Mouse (Mus musculus): ENCODE measurements around the gene Kxd1. TPM values are rescaled to one million over a fixed set of nuclear protein-coding genes. Genes with fewer than 3 reads are reported as not detected.

The Kxd1 gene
- total RNA-seq, 2 experiments from 2014 or later: 74.4 to 84.5 TPM

GRCm38 (mm10) chr8:70500386-70501301, 27.1 kb downstream of the Kxd1 start:
- peak; percentile 37 for ATAC-seq (replicated peaks; ENCODE audit: poor library complexity, severe bottlenecking)

DNA sequence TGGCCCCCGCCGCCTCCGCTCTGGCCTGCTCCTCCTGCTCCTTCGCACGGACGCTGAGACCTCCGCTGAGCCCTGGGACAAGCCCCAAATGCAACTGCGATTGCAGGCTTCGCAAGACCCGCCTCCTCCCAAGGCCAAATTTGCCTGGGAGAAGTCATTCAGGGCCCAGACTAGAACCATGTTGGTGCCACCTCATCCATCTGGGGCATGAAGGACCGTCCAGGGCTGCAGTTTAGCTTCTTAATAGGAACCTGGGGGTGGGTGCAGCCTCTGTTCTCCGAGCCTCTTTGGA, 32.0 kb downstream of the Kxd1 start:
- no peak for ATAC-seq (replicated peaks; ENCODE audit: poor library complexity, severe bottlenecking)

DNA sequence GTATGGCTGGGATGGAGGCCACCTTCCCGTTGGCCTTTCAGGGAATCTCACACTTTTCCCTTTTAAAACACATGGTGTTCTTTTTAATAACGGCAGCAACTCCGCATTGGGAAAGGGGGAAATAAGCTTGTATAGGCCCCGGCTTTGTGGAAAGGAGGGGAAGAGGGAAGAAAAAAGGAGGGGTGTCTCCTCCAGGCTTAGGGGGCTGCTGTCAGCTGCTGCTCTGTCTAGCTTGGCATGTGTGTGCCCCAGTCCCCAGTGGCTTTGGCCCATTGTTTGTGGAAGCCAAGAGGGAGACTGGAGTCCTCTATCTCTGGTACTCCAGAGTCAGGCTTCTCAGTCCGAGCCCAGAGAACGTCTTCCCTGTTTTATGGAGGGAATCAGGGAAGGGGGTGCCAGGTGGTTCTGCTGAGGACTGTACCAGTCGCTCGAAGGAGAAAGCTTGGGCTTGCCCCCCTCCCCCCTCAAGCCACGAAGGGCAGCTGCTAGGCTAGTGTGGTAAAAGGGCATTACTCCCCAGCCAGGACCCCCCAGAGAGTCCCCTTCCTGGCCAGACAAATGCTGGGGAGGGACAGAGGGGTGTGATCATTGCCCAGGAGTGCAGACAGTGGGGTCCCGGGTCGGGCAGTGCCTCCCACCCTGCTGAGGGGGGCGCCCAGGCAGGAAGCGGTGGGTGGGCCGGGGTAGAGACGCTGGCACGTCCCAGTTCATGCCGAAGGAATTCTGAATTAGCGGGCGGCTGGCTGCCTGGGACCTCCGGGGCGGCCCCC, 32.6 kb downstream of the Kxd1 start:
- ATAC-seq (replicated peaks; ENCODE audit: poor library complexity, severe bottlenecking): no peak

GRCm38 (mm10) chr8:70494416-70494945, 33.3 kb downstream of the Kxd1 start:
- peak; percentile 15; the same call in 1 of the 2 replicates for ATAC-seq (replicated peaks; ENCODE audit: poor library complexity, severe bottlenecking)

DNA sequence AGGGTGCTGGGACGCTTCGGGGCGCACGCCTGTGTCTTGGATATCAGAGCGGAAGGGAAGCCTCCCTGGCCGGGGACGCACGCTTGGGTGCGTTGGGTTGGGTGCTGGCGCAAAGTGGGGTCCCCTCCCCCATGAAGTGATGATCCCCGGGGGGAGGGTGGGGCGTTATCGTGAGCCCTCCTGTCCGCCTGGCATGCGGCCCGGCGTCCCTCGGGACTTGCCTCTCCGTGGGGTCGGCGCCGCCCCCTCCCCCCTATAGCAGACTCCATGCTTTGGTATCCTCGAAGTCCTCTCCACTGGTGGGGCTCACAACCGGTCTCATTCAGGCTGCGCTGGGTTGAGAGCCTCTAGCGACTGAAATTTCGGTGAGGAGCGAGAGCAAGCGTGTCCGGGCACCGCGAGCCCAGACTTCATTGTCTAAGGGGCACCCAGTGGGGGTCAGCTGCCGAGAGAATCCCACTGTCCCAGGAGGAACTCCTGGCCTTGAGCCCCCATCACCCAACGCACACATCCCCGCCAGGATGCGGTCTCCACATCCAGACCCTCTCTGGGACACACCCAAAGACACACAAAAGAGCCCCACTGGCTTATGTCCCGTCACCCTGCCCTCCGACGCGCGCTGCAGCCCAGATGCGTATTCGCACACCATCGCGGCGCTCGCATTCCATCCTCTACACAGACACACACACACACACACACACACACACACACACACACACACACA, 33.9 kb downstream of the Kxd1 start:
- ATAC-seq (replicated peaks; ENCODE audit: poor library complexity, severe bottlenecking): no peak

- no peak for ATAC-seq (replicated peaks; ENCODE audit: poor library complexity, severe bottlenecking)
These were observed 34.8 kb downstream of the Kxd1 start, which contains the start of gene Crlf1 for GRCm38 (mm10) chr8:70492664-70493640. Gene Crlf1, plus strand, starts transcription at chr8:70493158.

DNA sequence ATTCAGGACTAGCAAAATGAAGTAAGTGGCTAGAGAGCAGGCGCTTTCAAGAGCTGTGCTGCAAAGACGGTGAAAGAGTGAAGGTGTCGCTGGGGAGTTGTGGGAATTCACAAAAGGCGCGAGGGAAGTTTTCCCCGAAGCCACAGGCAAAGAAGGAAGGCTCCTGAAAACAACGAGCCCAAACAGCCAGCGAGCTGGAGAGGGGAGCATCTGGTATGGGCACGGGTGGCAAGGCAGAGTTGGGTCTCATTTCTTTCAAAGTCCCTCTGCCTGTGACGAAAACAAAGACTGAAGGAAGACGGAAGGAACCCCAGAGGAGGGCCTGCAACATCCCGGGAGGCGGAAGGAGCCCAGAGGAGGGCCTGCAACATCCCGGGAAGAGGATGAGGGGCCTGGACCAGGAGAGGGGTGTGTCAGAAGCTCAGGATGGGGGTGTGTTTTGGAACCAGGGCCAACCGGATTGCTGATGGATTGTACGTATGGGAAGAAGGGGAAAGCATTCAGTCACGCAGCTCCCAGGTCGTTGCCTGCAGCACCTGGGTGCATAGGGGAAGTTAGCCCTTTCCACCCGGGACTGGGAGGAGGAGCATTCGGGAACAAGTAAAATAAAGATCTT, 36.8 kb downstream of the Kxd1 start:
- no peak for ATAC-seq (replicated peaks; ENCODE audit: poor library complexity, severe bottlenecking)

DNA sequence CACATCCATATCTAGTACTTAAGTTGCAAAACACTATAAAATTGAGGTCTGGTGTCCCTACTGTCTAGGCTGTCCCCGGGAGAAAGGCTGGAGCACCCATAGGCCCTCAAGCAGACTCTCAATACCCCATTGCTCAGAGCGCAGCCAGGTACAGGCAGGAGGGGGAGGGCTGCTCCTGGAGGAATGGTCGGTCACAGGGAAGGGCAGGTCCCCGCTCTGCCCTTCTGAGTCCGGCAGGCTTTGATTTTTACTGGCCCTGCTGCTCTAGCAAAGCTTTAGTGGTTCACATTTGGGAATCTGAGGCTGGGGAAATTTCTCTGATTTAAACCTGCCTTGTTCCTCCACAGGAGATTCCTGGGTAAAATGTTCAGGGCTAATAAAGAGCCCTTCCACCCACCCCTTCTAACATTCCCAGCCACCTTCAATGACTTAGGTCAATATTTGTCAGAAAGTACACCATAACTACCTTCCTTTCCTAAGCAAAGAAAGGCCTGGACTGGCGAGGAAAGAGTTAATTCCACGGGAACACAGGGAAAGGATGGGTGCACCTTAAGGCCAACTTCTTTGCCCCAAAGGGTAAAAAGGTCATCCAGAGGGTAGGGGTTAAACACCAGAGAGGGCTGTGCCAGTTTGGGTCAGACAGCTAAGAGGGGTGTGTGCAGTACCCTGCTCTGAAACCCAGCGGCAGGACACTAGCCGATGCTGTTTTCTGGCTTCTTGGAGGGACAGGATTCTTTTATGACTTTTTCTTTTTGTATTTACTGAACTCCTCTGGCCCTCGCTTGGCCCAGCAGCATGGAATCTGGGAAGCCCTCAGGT, 37.5 kb downstream of the Kxd1 start:
- no peak for ATAC-seq (replicated peaks; ENCODE audit: poor library complexity, severe bottlenecking)

DNA sequence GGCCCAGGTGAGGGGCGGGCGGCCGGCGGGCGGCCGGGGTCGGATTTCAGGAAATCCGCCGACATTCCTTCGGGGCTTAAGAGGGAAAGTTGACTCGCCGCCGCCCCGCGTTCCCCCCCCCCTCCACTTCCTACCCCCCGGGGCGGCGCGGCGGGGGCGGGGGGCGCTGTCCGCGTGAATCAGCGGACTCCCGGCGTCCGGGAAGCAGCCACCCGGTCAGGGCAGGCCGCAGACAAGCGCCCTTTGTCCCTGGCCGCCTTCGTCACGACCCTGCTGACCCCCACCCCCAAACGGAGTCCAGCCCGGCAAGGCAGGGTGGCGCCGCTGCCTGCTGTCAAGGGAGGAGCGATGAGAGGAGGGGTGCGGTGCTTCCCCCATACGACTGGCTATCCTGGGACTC, 38.2 kb downstream of the Kxd1 start:
- ATAC-seq (replicated peaks; ENCODE audit: poor library complexity, severe bottlenecking): no peak

DNA sequence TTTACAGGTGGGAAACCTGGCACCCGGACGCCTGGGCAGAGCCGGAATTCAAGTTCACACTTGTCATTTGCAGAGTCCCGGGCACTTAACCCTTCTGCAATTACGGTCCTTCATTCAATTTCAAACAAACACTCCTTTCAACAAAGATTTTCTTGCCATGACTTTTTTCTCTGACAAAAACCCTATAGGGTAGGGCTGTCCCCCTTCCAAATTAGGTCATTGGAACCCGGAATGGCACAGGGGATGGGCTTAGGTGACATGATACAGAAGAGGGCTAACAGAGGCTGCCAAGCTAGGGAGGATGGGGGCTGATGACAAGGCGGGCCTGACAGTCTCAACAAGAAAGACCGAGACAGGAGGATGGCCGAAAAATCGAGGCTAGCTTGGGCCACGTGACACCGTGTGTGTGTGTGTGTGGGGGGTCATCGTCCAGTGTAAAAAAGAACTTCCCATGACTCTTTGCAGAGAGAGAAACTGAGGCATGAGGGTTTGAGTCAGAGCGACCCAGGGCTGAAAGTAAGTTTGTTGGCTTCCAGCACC, 38.8 kb downstream of the Kxd1 start:
- ATAC-seq (replicated peaks; ENCODE audit: poor library complexity, severe bottlenecking): no peak

DNA sequence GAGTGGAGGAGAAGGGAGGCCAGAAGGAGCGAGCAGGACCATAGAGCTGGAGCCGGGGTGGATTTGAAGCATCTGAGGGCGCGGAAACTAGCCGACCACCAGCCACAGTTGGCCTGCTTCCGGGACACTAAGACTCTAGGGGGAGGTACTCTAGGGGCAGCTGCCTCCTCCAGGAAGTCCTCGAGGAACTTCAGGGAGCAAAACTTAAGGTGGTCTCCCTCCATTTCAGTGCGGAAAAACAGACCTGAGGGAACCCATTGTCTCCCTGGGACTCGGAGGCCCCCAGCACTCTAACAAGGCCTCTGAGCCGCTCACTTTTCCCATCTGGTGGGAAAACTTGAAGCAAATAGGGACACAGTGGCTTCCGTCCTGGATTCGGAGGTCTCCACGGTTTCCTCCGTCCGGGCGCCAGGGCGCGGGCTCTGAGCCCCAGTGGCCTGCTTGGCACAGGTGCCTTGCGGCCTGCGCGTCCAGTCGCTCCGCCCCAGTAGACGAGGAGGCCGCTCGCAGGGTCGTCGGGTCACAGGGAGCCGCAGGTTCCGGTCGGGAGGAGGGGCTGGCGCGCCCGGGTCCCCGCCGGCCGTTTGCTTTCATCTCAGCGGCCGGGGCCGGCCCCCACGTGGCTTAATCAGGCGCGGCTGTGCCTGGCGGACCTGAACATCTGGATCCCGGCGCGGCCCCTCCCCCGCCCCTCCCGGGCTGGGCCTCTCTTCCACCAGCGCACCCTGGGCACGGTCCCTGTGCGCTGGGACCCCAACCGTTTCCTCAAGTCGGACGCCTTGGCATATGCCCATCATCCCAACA, 39.6 kb downstream of the Kxd1 start:
- peak; percentile 61 for ATAC-seq (replicated peaks; ENCODE audit: poor library complexity, severe bottlenecking)

DNA sequence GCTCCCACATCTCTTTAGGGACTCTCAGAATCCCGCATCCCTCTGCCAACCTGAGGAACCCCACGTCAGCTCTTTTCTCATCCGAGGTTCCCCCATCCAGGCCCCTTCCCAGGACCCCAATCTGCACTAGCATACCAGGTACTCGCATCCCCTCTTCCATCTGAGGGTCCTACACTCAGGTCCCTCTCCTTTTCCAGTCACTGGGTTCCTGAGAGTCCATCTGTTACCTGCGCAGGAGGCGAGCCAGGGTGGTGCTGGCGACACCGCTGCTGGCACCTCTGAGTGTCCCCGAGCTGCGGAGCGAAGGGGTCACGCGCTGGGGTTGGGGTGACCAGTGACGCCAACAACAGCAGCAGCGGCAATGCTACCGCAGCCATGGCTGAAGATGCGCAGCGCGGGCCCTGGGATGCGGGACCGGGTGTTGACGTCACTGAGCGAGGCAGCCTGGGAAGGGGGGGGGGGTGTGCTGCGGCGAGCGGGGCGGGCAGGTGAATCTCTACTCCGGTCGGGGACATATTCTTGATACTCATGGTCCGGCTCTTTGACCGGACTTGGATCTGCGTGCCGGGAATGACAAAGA, 40.7 kb downstream of the Kxd1 start, which contains the start of gene Tmem59l:
Gene Tmem59l (minus strand): TSS at position 418 of the 580 bp plus-strand sequence.
- ATAC-seq (replicated peaks; ENCODE audit: poor library complexity, severe bottlenecking): no peak

- ATAC-seq (replicated peaks; ENCODE audit: poor library complexity, severe bottlenecking): no peak
These were observed 41.5 kb downstream of the Kxd1 start for GRCm38 (mm10) chr8:70486191-70486681.

- ATAC-seq (replicated peaks; ENCODE audit: poor library complexity, severe bottlenecking): no peak
These were observed 44.8 kb downstream of the Kxd1 start for GRCm38 (mm10) chr8:70482943-70483342.

DNA sequence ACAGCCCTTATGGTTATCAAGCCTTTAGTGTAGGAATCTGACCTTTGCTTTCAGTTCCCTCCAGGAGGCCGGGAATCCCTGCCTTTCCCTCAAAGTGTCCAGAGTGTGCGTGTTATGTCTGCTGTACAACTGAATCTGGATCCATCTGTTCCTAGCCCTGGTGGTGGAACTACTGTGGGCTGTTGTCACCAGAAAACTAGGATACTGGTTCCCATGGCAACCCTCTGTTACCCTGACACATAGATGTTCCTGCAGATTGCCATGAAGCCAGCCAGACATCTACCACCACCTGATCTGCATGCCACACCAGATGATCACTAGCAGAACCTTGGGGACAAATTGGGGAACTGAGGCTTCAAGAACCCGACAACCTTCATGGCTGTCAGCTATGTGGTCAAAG, 45.8 kb downstream of the Kxd1 start:
- ATAC-seq (replicated peaks; ENCODE audit: poor library complexity, severe bottlenecking): no peak

- ATAC-seq (replicated peaks; ENCODE audit: poor library complexity, severe bottlenecking): peak; percentile 59
These were observed 50.3 kb downstream of the Kxd1 start for GRCm38 (mm10) chr8:70477269-70477982.
